Mouse (Mus musculus): ENCODE measurements at regions not wholly inside any gene's neighbourhood (a gene's known extent, or its start where the extent isn't known, plus 50 kb on each side); places are given as distances from the start of the nearest gene placed in this dataset.

GRCm38 (mm10) chr8:40127141-40127540 lies 547.7 kb upstream of the Adam24 start:
- no peaks in the 10 kb centered on the region for H3K9me3 ChIP-seq (ENCODE audit: control insufficient read depth, insufficient read depth, low read depth, low read length)
- H3K4me1 ChIP-seq (ENCODE audit: control insufficient read depth in 2 of 2, insufficient read depth in 2 of 2, low read length in 2 of 2, poor library complexity in 1 of 2): no peaks in the 10 kb centered on the region
- in situ Hi-C loops (cut with MboI; ENCODE audit: low sequenced_read_pairs in 2 of 2, unreplicated experiment in 2 of 2): no loop called here
- no peak for TF ChIP-seq ZC3H11A (IDR thresholded peaks at IDR 0.05; ENCODE audit: borderline replicate concordance, low read depth, low read length)
- no peak for TF ChIP-seq HCFC1 (IDR thresholded peaks at IDR 0.05; ENCODE audit: borderline replicate concordance, insufficient read depth, low read length)
- no peak for TF ChIP-seq MAFK (IDR thresholded peaks at IDR 0.05; ENCODE audit: insufficient read depth, low read depth, low read length)
- no peak for TF ChIP-seq ZNF384 (IDR thresholded peaks at IDR 0.05; ENCODE audit: low read depth, low read length)
- no peak for TF ChIP-seq CHD2 (IDR thresholded peaks at IDR 0.05; ENCODE audit: low read depth, low read length)
- H3K4me3 ChIP-seq (ENCODE audit: insufficient read depth in 1 of 2, low read depth in 1 of 2, low read length in 2 of 2, poor library complexity in 1 of 2, severe bottlenecking in 1 of 2): no peak overlapping the region
- no peak overlapping the region for H3K27ac ChIP-seq (ENCODE audit: insufficient read depth, low read depth, low read length, poor library complexity, severe bottlenecking)
- no peak overlapping the region for H3K9ac ChIP-seq (ENCODE audit: insufficient read depth, low read depth, low read length, poor library complexity, severe bottlenecking)
- H3K36me3 ChIP-seq (ENCODE audit: control insufficient read depth, insufficient read depth, low read length, poor library complexity, severe bottlenecking): no peaks in the 10 kb centered on the region
- DNase-seq (ENCODE audit: low read depth, low spot score): no peak

- no peaks in the 10 kb centered on the region for H3K4me1 ChIP-seq (ENCODE audit: control insufficient read depth in 2 of 2, insufficient read depth in 2 of 2, low read length in 2 of 2, poor library complexity in 1 of 2)
- no peaks in the 10 kb centered on the region for H3K36me3 ChIP-seq (ENCODE audit: control insufficient read depth, insufficient read depth, low read length, poor library complexity, severe bottlenecking)
- no peak overlapping the region for H3K9ac ChIP-seq (ENCODE audit: insufficient read depth, low read depth, low read length, poor library complexity, severe bottlenecking)
- H3K9me3 ChIP-seq (ENCODE audit: control insufficient read depth, insufficient read depth, low read depth, low read length): no peaks in the 10 kb centered on the region
- no peak overlapping the region for H3K4me3 ChIP-seq (ENCODE audit: insufficient read depth in 1 of 2, low read depth in 1 of 2, low read length in 2 of 2, poor library complexity in 1 of 2, severe bottlenecking in 1 of 2)
- peak; percentile 38 for DNase-seq (ENCODE audit: low read depth, low spot score)
- in situ Hi-C loops (cut with MboI; ENCODE audit: low sequenced_read_pairs in 2 of 2, unreplicated experiment in 2 of 2): no loop called here
- no peak overlapping the region for H3K27ac ChIP-seq (ENCODE audit: insufficient read depth, low read depth, low read length, poor library complexity, severe bottlenecking)
- TF ChIP-seq ZC3H11A (IDR thresholded peaks at IDR 0.05; ENCODE audit: borderline replicate concordance, low read depth, low read length) (peak; percentile 80), HCFC1 (IDR thresholded peaks at IDR 0.05; ENCODE audit: borderline replicate concordance, insufficient read depth, low read length) (no peak)
These were observed 542.1 kb upstream of the Adam24 start for GRCm38 (mm10) chr8:40132662-40133257.

- in situ Hi-C loops (cut with MboI; ENCODE audit: low sequenced_read_pairs in 2 of 2, unreplicated experiment in 2 of 2): loop anchor here (5.0 to 10.0 kb wide), 2 partner anchors 264 to 266 kb away; no protein-coding TSS in a partner anchor
- Histone ChIP-seq H3K36me3 (ENCODE audit: control insufficient read depth, insufficient read depth, low read length, poor library complexity, severe bottlenecking) (no peaks in the 10 kb centered on the region), H3K4me3 (ENCODE audit: insufficient read depth in 1 of 2, low read depth in 1 of 2, low read length in 2 of 2, poor library complexity in 1 of 2, severe bottlenecking in 1 of 2) (no peak overlapping the region), H3K9ac (ENCODE audit: insufficient read depth, low read depth, low read length, poor library complexity, severe bottlenecking) (no peak overlapping the region), H3K4me1 (ENCODE audit: control insufficient read depth in 2 of 2, insufficient read depth in 2 of 2, low read length in 2 of 2, poor library complexity in 1 of 2) (no peaks in the 10 kb centered on the region), H3K27ac (ENCODE audit: insufficient read depth, low read depth, low read length, poor library complexity, severe bottlenecking) (no peak overlapping the region), H3K9me3 (ENCODE audit: control insufficient read depth, insufficient read depth, low read depth, low read length) (no peaks in the 10 kb centered on the region)
- TF ChIP-seq HCFC1 (IDR thresholded peaks at IDR 0.05; ENCODE audit: borderline replicate concordance, insufficient read depth, low read length): no peak
- TF ChIP-seq ZNF384 (IDR thresholded peaks at IDR 0.05; ENCODE audit: low read depth, low read length): no peak
- no peak for TF ChIP-seq CHD2 (IDR thresholded peaks at IDR 0.05; ENCODE audit: low read depth, low read length)
- TF ChIP-seq ZC3H11A (IDR thresholded peaks at IDR 0.05; ENCODE audit: borderline replicate concordance, low read depth, low read length): peak; percentile 90
- DNase-seq (ENCODE audit: low read depth, low spot score): peak; percentile 51
These were observed 523.7 kb upstream of the Adam24 start for GRCm38 (mm10) chr8:40150911-40151797.

GRCm38 (mm10) chr8:40152451-40152850 lies 522.4 kb upstream of the Adam24 start:
- Histone ChIP-seq H3K9ac (ENCODE audit: insufficient read depth, low read depth, low read length, poor library complexity, severe bottlenecking) (no peak overlapping the region), H3K4me1 (ENCODE audit: control insufficient read depth in 2 of 2, insufficient read depth in 2 of 2, low read length in 2 of 2, poor library complexity in 1 of 2) (no peaks in the 10 kb centered on the region), H3K4me3 (ENCODE audit: insufficient read depth in 1 of 2, low read depth in 1 of 2, low read length in 2 of 2, poor library complexity in 1 of 2, severe bottlenecking in 1 of 2) (no peak overlapping the region), H3K9me3 (ENCODE audit: control insufficient read depth, insufficient read depth, low read depth, low read length) (no peaks in the 10 kb centered on the region), H3K27ac (ENCODE audit: insufficient read depth, low read depth, low read length, poor library complexity, severe bottlenecking) (no peak overlapping the region), H3K36me3 (ENCODE audit: control insufficient read depth, insufficient read depth, low read length, poor library complexity, severe bottlenecking) (no peaks in the 10 kb centered on the region)
- peak; percentile 9 for DNase-seq (ENCODE audit: low read depth, low spot score)
- in situ Hi-C loops (cut with MboI; ENCODE audit: low sequenced_read_pairs in 2 of 2, unreplicated experiment in 2 of 2): loop anchor here (5.0 to 10.0 kb wide), 2 partner anchors 262 to 265 kb away; no protein-coding TSS in a partner anchor
- no peak for TF ChIP-seq ZC3H11A (IDR thresholded peaks at IDR 0.05; ENCODE audit: borderline replicate concordance, low read depth, low read length)
- TF ChIP-seq ZNF384 (IDR thresholded peaks at IDR 0.05; ENCODE audit: low read depth, low read length): no peak
- no peak for TF ChIP-seq HCFC1 (IDR thresholded peaks at IDR 0.05; ENCODE audit: borderline replicate concordance, insufficient read depth, low read length)
- TF ChIP-seq MAFK (IDR thresholded peaks at IDR 0.05; ENCODE audit: insufficient read depth, low read depth, low read length): no peak
- TF ChIP-seq CHD2 (IDR thresholded peaks at IDR 0.05; ENCODE audit: low read depth, low read length): no peak

Data from ES-E14 (cell line).